Mouse (Mus musculus) MEL (cell line): ENCODE measurements around the gene Cttn. TPM values are rescaled to one million over a fixed set of nuclear protein-coding genes. Genes with fewer than 3 reads are reported as not detected.

Experiments used
- DNase-seq: peaks from one replicate; pipeline ENCODE4 v3.0.0; 2011; ENCODE audit warnings: low read depth, low spot score
- H3K27ac ChIP-seq: 2 replicates; pipeline ENCODE4 v1.5.1; 2012; ENCODE audit warnings: low read depth, mild to moderate bottlenecking, control low read depth, low read length, moderate library complexity; ENCODE audit not compliant: control insufficient read depth
- H3K27me3 ChIP-seq, 2 experiments: fragments of 150-350 bp in 1 of 2; sonication (generic) in 1 of 2; 2 replicates each; pipeline ENCODE4 v1.6.1; 2012; ENCODE audit warnings: low read length in 2 of 2, mild to moderate bottlenecking in 2 of 2, improper control_type of control experiment in 1 of 2, moderate library complexity in 1 of 2; ENCODE audit not compliant: insufficient read depth in 2 of 2, control insufficient read depth in 1 of 2
- H3K36me3 ChIP-seq, 2 experiments: 2 replicates each; pipeline ENCODE4 v1.6.1; 2012 to 2014; ENCODE audit warnings: low read length in 2 of 2, improper control_type of control experiment in 1 of 2, inconsistent platforms in 1 of 2, mild to moderate bottlenecking in 1 of 2; ENCODE audit not compliant: insufficient read depth in 2 of 2, control insufficient read depth in 1 of 2
- H3K4me1 ChIP-seq, 2 experiments: fragments of 150-350 bp in 1 of 2; sonication (generic) in 1 of 2; 2 replicates each; pipeline ENCODE4 v1.6.1; 2012; ENCODE audit warnings: low read length in 2 of 2, improper control_type of control experiment in 1 of 2, mild to moderate bottlenecking in 1 of 2; ENCODE audit not compliant: insufficient read depth in 2 of 2, control insufficient read depth in 1 of 2
- H3K4me3 ChIP-seq, 2 experiments: fragments of 150-350 bp in 1 of 2; sonication (generic) in 1 of 2; 2 replicates each; pipeline ENCODE4 v1.5.1; 2012; ENCODE audit warnings: low read depth in 2 of 2, low read length in 2 of 2, mild to moderate bottlenecking in 2 of 2, moderate library complexity in 2 of 2, control low read depth in 1 of 2, improper control_type of control experiment in 1 of 2; ENCODE audit not compliant: control insufficient read depth in 1 of 2, insufficient read depth in 1 of 2
- H3K79me2 ChIP-seq: 2 replicates; pipeline ENCODE4 v1.6.1; 2012; ENCODE audit warnings: mild to moderate bottlenecking, low read length, moderate library complexity; ENCODE audit not compliant: control insufficient read depth, poor library complexity, insufficient read depth
- H3K9ac ChIP-seq: 2 replicates; pipeline ENCODE4 v1.6.1; 2012; ENCODE audit warnings: low read depth, mild to moderate bottlenecking, control low read depth, low read length, moderate library complexity; ENCODE audit not compliant: control insufficient read depth, poor library complexity, severe bottlenecking
- H3K9me3 ChIP-seq: fragments of 150-350 bp; sonication (generic); replicated peaks from 2 replicates; pipeline ENCODE4 v1.6.1; 2012; ENCODE audit warnings: mild to moderate bottlenecking, low read length, improper control_type of control experiment, moderate library complexity; ENCODE audit not compliant: insufficient read depth
- CHD1 ChIP-seq: IDR thresholded peaks from 2 replicates; pipeline ENCODE4 v1.6.1; 2012; ENCODE audit warnings: low read depth, mild to moderate bottlenecking, inconsistent platforms, low read length, improper control_type of control experiment
- CHD2 ChIP-seq: IDR thresholded peaks from 2 replicates; pipeline ENCODE4 v1.6.1; 2011; ENCODE audit warnings: low read length, improper control_type of control experiment
- E2F4 ChIP-seq: IDR thresholded peaks from 2 replicates; pipeline ENCODE4 v1.6.1; 2011; ENCODE audit warnings: low read depth, low read length, improper control_type of control experiment, borderline replicate concordance
- ELF1 ChIP-seq: IDR thresholded peaks from 2 replicates; pipeline ENCODE4 v1.6.1; 2014; ENCODE audit warnings: low read depth, mild to moderate bottlenecking, inconsistent platforms, low read length, improper control_type of control experiment, moderate library complexity
- GATA1 ChIP-seq: IDR thresholded peaks from 2 replicates; pipeline ENCODE4 v1.6.1; 2011; ENCODE audit warnings: low read depth, low read length, improper control_type of control experiment
- JUND ChIP-seq: IDR thresholded peaks from 2 replicates; pipeline ENCODE4 v1.6.1; 2011; ENCODE audit warnings: low read depth, mild to moderate bottlenecking, improper control_type of control experiment, low read length
- KAT2A ChIP-seq: conservative IDR thresholded peaks from 2 replicates; pipeline ENCODE4 v1.6.1; 2012; ENCODE audit warnings: low read depth, low read length, improper control_type of control experiment, inconsistent platforms
- MAX ChIP-seq: IDR thresholded peaks from 2 replicates; pipeline ENCODE4 v1.6.1; 2011; ENCODE audit warnings: low read length, improper control_type of control experiment
- MYC ChIP-seq: IDR thresholded peaks from 2 replicates; pipeline ENCODE4 v1.6.1; 2011; ENCODE audit warnings: low read depth, mild to moderate bottlenecking, low read length, improper control_type of control experiment, moderate library complexity
- NRF1 ChIP-seq: IDR thresholded peaks from 2 replicates; pipeline ENCODE4 v1.6.1; 2014; ENCODE audit warnings: low read depth, mild to moderate bottlenecking, inconsistent platforms, low read length, improper control_type of control experiment, moderate library complexity; ENCODE audit not compliant: poor library complexity, insufficient read depth, severe bottlenecking
- POLR2AphosphoS2 ChIP-seq: IDR thresholded peaks from 2 replicates; pipeline ENCODE4 v1.6.1; 2011; ENCODE audit warnings: low read length, improper control_type of control experiment
- RCOR1 ChIP-seq: IDR thresholded peaks from 2 replicates; pipeline ENCODE4 v1.6.1; 2012; ENCODE audit warnings: low read depth, mild to moderate bottlenecking, inconsistent platforms, low read length, improper control_type of control experiment
- TBP ChIP-seq: IDR thresholded peaks from 2 replicates; pipeline ENCODE4 v1.8.0; 2011; ENCODE audit warnings: low read depth, low read length, improper control_type of control experiment
- UBTF ChIP-seq: IDR thresholded peaks from 2 replicates; pipeline ENCODE4 v1.6.1; 2012; ENCODE audit warnings: low read depth, mild to moderate bottlenecking, inconsistent platforms, low read length, improper control_type of control experiment, moderate library complexity, borderline replicate concordance; ENCODE audit not compliant: insufficient read depth
- USF1 ChIP-seq: IDR thresholded peaks from 2 replicates; pipeline ENCODE4 v1.6.1; 2014; ENCODE audit warnings: low read depth, mild to moderate bottlenecking, inconsistent platforms, low read length, improper control_type of control experiment, moderate library complexity
- USF2 ChIP-seq, 2 experiments: IDR thresholded peaks; 2 replicates each; pipeline ENCODE4 v1.6.1; 2011 to 2012; ENCODE audit warnings: improper control_type of control experiment in 2 of 2, low read length in 2 of 2, borderline replicate concordance in 1 of 2, inconsistent platforms in 1 of 2, low read depth in 1 of 2, mild to moderate bottlenecking in 1 of 2; ENCODE audit not compliant: insufficient read depth in 1 of 2
- ZC3H11A ChIP-seq: IDR thresholded peaks from 2 replicates; pipeline ENCODE4 v1.6.1; 2012; ENCODE audit warnings: low read depth, mild to moderate bottlenecking, inconsistent platforms, low read length, improper control_type of control experiment
- ZKSCAN1 ChIP-seq: IDR thresholded peaks from 2 replicates; pipeline ENCODE4 v1.6.1; 2012; ENCODE audit warnings: low read depth, mild to moderate bottlenecking, inconsistent platforms, low read length, improper control_type of control experiment, moderate library complexity
- ZMIZ1 ChIP-seq: IDR thresholded peaks from 2 replicates; pipeline ENCODE4 v1.6.1; 2012; ENCODE audit warnings: low read depth, mild to moderate bottlenecking, inconsistent platforms, low read length, improper control_type of control experiment, moderate library complexity
- ZNF384 ChIP-seq: IDR thresholded peaks from 2 replicates; pipeline ENCODE4 v1.6.1; 2012; ENCODE audit warnings: low read depth, mild to moderate bottlenecking, inconsistent platforms, low read length, improper control_type of control experiment
- polyA plus RNA-seq, 2 experiments: library from polyadenylated mRNA; stranded (reverse) in 1 of 2; unstranded in 1 of 2; fragments of >175 nt in 1 of 2; fragments of >200 nt in 1 of 2; gene quantifications; 2 replicates each; pipeline versions ENCODE4 v1.2.1 to v1.2.4; 2012; ENCODE audit warnings: low replicate concordance in 2 of 2, low read depth in 1 of 2; ENCODE audit not compliant: insufficient read length in 2 of 2, insufficient read depth in 1 of 2, missing spikeins in 1 of 2
- total RNA-seq: library from RNA; depleted of rRNA; stranded (reverse); fragments of 300-350 nt; gene quantifications from 2 replicates; pipeline ENCODE4 v1.2.3, GENCODE M21; 2012

Cttn gene
- total and polyA plus RNA-seq, 3 experiments = 38.4 to 95.0 TPM; not detected in 1

DNA sequence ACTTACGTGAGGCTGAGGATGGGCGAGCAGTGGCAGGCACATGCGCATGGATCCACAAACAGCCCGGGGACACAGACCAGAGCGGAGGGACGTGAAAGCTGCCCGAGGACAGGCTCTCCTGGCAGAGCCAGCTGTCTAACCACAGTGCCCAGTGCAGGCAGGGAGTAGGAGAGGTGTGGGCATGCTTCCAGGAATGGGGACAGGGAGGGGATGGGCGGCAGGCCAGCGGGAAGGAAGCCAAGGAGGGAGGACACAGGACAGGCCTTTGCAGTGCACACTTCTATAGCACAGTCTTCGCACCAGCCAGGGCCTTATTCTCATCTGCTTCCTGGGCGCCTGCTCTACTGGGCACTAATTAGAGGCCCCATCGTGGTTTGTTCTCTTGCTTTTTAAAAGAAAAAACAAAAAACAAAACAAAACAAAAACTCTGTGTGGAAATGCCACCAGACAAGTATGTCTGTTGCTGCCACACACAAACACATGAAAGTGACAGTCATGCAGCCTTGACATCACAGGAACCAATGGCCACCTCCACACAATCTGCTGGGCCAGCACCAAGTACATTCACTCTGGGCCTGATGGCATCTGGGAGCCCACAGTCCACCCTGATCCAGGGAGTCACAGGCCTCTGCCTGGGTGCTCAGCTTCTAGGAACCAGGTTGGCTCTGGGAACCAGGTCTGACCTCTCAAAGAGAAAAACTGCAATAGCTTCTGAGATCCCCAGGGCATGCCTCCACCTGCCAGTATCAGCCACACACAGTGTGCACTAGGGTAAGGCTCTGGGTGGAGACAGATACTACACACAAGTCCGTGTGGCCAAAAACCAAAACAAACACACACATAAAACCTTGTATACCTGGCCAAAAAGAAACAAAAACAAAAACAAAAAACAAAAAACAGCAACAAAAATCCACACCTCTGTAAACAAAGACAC is 20.9 kb downstream of the Cttn start:
- Histone ChIP-seq H3K79me2 (no peaks in the 10 kb centered on the region), H3K4me1 (peaks cover 8 to 12% of the 10 kb centered on the region in 2 experiments), H3K36me3 (peaks cover 7 to 9% of the 10 kb centered on the region in 2 experiments), H3K27ac (no peak overlapping the region), H3K9ac (no peak overlapping the region), H3K4me3 (no peak overlapping the region), H3K27me3 (no peaks in the 10 kb centered on the region), H3K9me3 (no peaks in the 10 kb centered on the region)
- TF ChIP-seq KAT2A = no peak
- no peak for TF ChIP-seq MAX
- no peak for TF ChIP-seq CHD2
- TF ChIP-seq ZKSCAN1 = no peak
- no peak for TF ChIP-seq E2F4
- no peak for TF ChIP-seq GATA1
- TF ChIP-seq ZNF384 = no peak
- no peak for TF ChIP-seq POLR2AphosphoS2
- TF ChIP-seq MYC = no peak
- no peak for TF ChIP-seq NRF1
- TF ChIP-seq RCOR1 = no peak
- TF ChIP-seq UBTF = no peak
- no peak for TF ChIP-seq USF1
- no peak for TF ChIP-seq ELF1
- TF ChIP-seq ZMIZ1 = no peak
- no peak for TF ChIP-seq JUND
- no peak for TF ChIP-seq TBP
- TF ChIP-seq CHD1 = no peak
- TF ChIP-seq ZC3H11A = no peak
- TF ChIP-seq USF2 (IDR thresholded peaks at IDR 0.05; ENCODE audit: borderline replicate concordance in 1 of 2, insufficient read depth in 1 of 2, low read depth in 1 of 2, low read length in 2 of 2) = no peak
- no peak for DNase-seq
